Mouse (Mus musculus): ENCODE data around the gene Usp24. TPM values are rescaled to one million over a fixed set of nuclear protein-coding genes. Genes with fewer than 3 reads are reported as not detected.

The Usp24 gene
- polyA plus RNA-seq, 1 experiment from 2014 or later: 9.7 TPM

- no peak overlapping the region for H3K4me3 ChIP-seq
- no peaks in the 10 kb centered on the region for H3K36me3 ChIP-seq (replicated peaks)
- ATAC-seq (replicated peaks): no peak
- no peaks in the 10 kb centered on the region for H3K9me3 ChIP-seq
- no peak overlapping the region for H3K27ac ChIP-seq
- H3K27me3 ChIP-seq (replicated peaks): no peaks in the 10 kb centered on the region
- 83% methylated on average over 6 of the region's 6 CpGs for WGBS
- no peak overlapping the region for H3K9ac ChIP-seq
- no peaks in the 10 kb centered on the region for H3K4me1 ChIP-seq
- H3K4me2 ChIP-seq: no peak overlapping the region
Observed at GRCm38 (mm10) chr4:106301346-106301745, 14.7 kb upstream of the Usp24 start.

GRCm38 (mm10) chr4:106308090-106308489, 7.9 kb upstream of the Usp24 start:
- 95% methylated on average over 3 of the region's 3 CpGs for WGBS
- Histone ChIP-seq H3K4me3 (no peak overlapping the region), H3K9me3 (no peaks in the 10 kb centered on the region), H3K9ac (no peak overlapping the region), H3K36me3 (replicated peaks) (no peaks in the 10 kb centered on the region), H3K27me3 (replicated peaks) (no peaks in the 10 kb centered on the region), H3K4me1 (no peaks in the 10 kb centered on the region), H3K4me2 (no peak overlapping the region), H3K27ac (no peak overlapping the region)
- no peak for ATAC-seq (replicated peaks)

GRCm38 (mm10) chr4:106312651-106313050, 3.4 kb upstream of the Usp24 start:
- Histone ChIP-seq H3K27ac (no peak overlapping the region), H3K9ac (no peak overlapping the region), H3K4me2 (no peak overlapping the region), H3K4me3 (no peak overlapping the region), H3K27me3 (replicated peaks) (no peaks in the 10 kb centered on the region), H3K4me1 (peaks cover 13% of the 10 kb centered on the region), H3K9me3 (no peaks in the 10 kb centered on the region), H3K36me3 (replicated peaks) (no peaks in the 10 kb centered on the region)
- ATAC-seq (replicated peaks): no peak
- 69% methylated on average over 8 of the region's 8 CpGs for WGBS

- ATAC-seq (replicated peaks): no peak
Observed at GRCm38 (mm10) chr4:106313070-106313469, 2.9 kb upstream of the Usp24 start.

GRCm38 (mm10) chr4:106313874-106314273, 2.1 kb upstream of the Usp24 start:
- Histone ChIP-seq H3K4me1 (peaks cover 25% of the 10 kb centered on the region), H3K27me3 (replicated peaks) (no peaks in the 10 kb centered on the region), H3K27ac (no peak overlapping the region), H3K9ac (no peak overlapping the region), H3K36me3 (replicated peaks) (no peaks in the 10 kb centered on the region), H3K9me3 (no peaks in the 10 kb centered on the region), H3K4me2 (no peak overlapping the region), H3K4me3 (no peak overlapping the region)
- no peak for ATAC-seq (replicated peaks)
- WGBS: 45% methylated on average over 4 of the region's 4 CpGs

More at GRCm38 (mm10) chr4:106313070-106313469, 2.9 kb upstream of the Usp24 start:
- H3K27ac ChIP-seq: no peak overlapping the region
- peaks cover 17% of the 10 kb centered on the region for H3K4me1 ChIP-seq
- no peak overlapping the region for H3K4me2 ChIP-seq
- H3K27me3 ChIP-seq (replicated peaks): no peaks in the 10 kb centered on the region
- H3K4me3 ChIP-seq: no peak overlapping the region
- H3K9me3 ChIP-seq: no peaks in the 10 kb centered on the region
- H3K9ac ChIP-seq: no peak overlapping the region
- 83% methylated on average over 8 of the region's 8 CpGs for WGBS
- no peaks in the 10 kb centered on the region for H3K36me3 ChIP-seq (replicated peaks)

- no peaks in the 10 kb centered on the region for H3K9me3 ChIP-seq
- peaks cover 29% of the 10 kb centered on the region for H3K4me1 ChIP-seq
- no peak for ATAC-seq (replicated peaks)
- no peaks in the 10 kb centered on the region for H3K36me3 ChIP-seq (replicated peaks)
- H3K27me3 ChIP-seq (replicated peaks): no peaks in the 10 kb centered on the region
- H3K9ac ChIP-seq: no peak overlapping the region
- H3K4me3 ChIP-seq: no peak overlapping the region
- H3K4me2 ChIP-seq: no peak overlapping the region
- H3K27ac ChIP-seq: no peak overlapping the region
Observed at GRCm38 (mm10) chr4:106314291-106314690, 1.7 kb upstream of the Usp24 start.

GRCm38 (mm10) chr4:106316351-106317178, 552 bp downstream of the Usp24 start:
- Histone ChIP-seq H3K36me3 (replicated peaks) (no peaks in the 10 kb centered on the region), H3K4me2 (peak overlapping the region; percentile 92), H3K27ac (peak overlapping the region; percentile 91), H3K9ac (peak overlapping the region; percentile 91), H3K9me3 (no peaks in the 10 kb centered on the region), H3K4me3 (peak overlapping the region; percentile 80), H3K27me3 (replicated peaks) (no peaks in the 10 kb centered on the region), H3K4me1 (peaks cover 39% of the 10 kb centered on the region)
- under 1% methylated on average over 80 of the region's 81 CpGs for WGBS
- ATAC-seq (replicated peaks): peak; percentile 84

GRCm38 (mm10) chr4:106317179-106318055, 1.4 kb downstream of the Usp24 start:
- H3K4me1 ChIP-seq: peaks cover 39% of the 10 kb centered on the region
- H3K27ac ChIP-seq: peak overlapping the region; percentile 91; the same call in 1 of the 2 replicates
- WGBS: 20% methylated on average over 19 of the region's 19 CpGs

GRCm38 (mm10) chr4:106318208-106318607, 2.2 kb downstream of the Usp24 start:
- no peak overlapping the region for H3K27ac ChIP-seq
- 0 out of 2 replicates have a peak overlapping the region, but pooled peaks have one; percentile 4 for H3K9ac ChIP-seq
- no peaks in the 10 kb centered on the region for H3K36me3 ChIP-seq (replicated peaks)
- H3K4me1 ChIP-seq: peaks cover 42% of the 10 kb centered on the region
- no peak for ATAC-seq (replicated peaks)
- no peaks in the 10 kb centered on the region for H3K9me3 ChIP-seq
- H3K4me3 ChIP-seq: peak overlapping the region; percentile 80
- H3K27me3 ChIP-seq (replicated peaks): no peaks in the 10 kb centered on the region
- WGBS: 86% methylated on average over 4 of the region's 4 CpGs
- peak overlapping the region; percentile 92 for H3K4me2 ChIP-seq

More at GRCm38 (mm10) chr4:106317179-106318055, 1.4 kb downstream of the Usp24 start:
- H3K4me3 ChIP-seq: peak overlapping the region; percentile 80
- no peaks in the 10 kb centered on the region for H3K27me3 ChIP-seq (replicated peaks)
- peak overlapping the region; percentile 91 for H3K9ac ChIP-seq
- H3K36me3 ChIP-seq (replicated peaks): no peaks in the 10 kb centered on the region
- peak; percentile 35 for ATAC-seq (replicated peaks)
- peak overlapping the region; percentile 92 for H3K4me2 ChIP-seq
- H3K9me3 ChIP-seq: no peaks in the 10 kb centered on the region

- Histone ChIP-seq H3K4me3 (no peak overlapping the region), H3K4me1 (peaks cover 42% of the 10 kb centered on the region), H3K36me3 (replicated peaks) (no peaks in the 10 kb centered on the region), H3K9ac (no peak overlapping the region), H3K27me3 (replicated peaks) (no peaks in the 10 kb centered on the region), H3K9me3 (no peaks in the 10 kb centered on the region), H3K4me2 (no peak overlapping the region), H3K27ac (no peak overlapping the region)
- ATAC-seq (replicated peaks): no peak
- WGBS: 92% methylated on average over 6 of the region's 6 CpGs
Observed at GRCm38 (mm10) chr4:106318976-106319375, 3.0 kb downstream of the Usp24 start.

- H3K4me1 ChIP-seq: peaks cover 26% of the 10 kb centered on the region
- no peak overlapping the region for H3K4me3 ChIP-seq
- H3K36me3 ChIP-seq (replicated peaks): no peaks in the 10 kb centered on the region
- ATAC-seq (replicated peaks): no peak
- no peaks in the 10 kb centered on the region for H3K27me3 ChIP-seq (replicated peaks)
- H3K4me2 ChIP-seq: no peak overlapping the region
- 93% methylated on average over 10 of the region's 10 CpGs for WGBS
- no peak overlapping the region for H3K27ac ChIP-seq
- no peak overlapping the region for H3K9ac ChIP-seq
- no peaks in the 10 kb centered on the region for H3K9me3 ChIP-seq
Observed at GRCm38 (mm10) chr4:106322846-106323245, 6.8 kb downstream of the Usp24 start.

- Histone ChIP-seq H3K9ac (no peak overlapping the region), H3K4me3 (no peak overlapping the region), H3K9me3 (no peaks in the 10 kb centered on the region), H3K27ac (no peak overlapping the region), H3K4me1 (peaks cover 22% of the 10 kb centered on the region), H3K4me2 (no peak overlapping the region), H3K27me3 (replicated peaks) (no peaks in the 10 kb centered on the region), H3K36me3 (replicated peaks) (no peaks in the 10 kb centered on the region)
- ATAC-seq (replicated peaks): no peak
- 62% methylated on average over 2 of the region's 2 CpGs for WGBS
Observed at GRCm38 (mm10) chr4:106323318-106323717, 7.3 kb downstream of the Usp24 start.
